Mouse (Mus musculus): ENCODE results near the gene Kif14. TPM values are rescaled to one million over a fixed set of nuclear protein-coding genes. Genes with fewer than 3 reads are reported as not detected.
A peak's percentile ranks its signal among the peaks of the same experiment; 100 is the strongest.

The Kif14 gene
- 5.8 and 20.1 TPM in 2 replicates for total RNA-seq (2015; ENCODE audit: low replicate concordance)
- 18.7 and 26.9 TPM in 2 replicates for total RNA-seq (2017; ENCODE audit: low replicate concordance)

GRCm38 (mm10) chr1:136466143-136466811 is at the start of gene Kif14:
Gene Kif14 (plus strand): TSS chr1:136466343.
- ATAC-seq (replicated peaks; ENCODE audit: low FRiP score, poor library complexity, severe bottlenecking): peak; percentile 98

GRCm38 (mm10) chr1:136418393-136418792 is 47.8 kb upstream of the Kif14 start:
- no peak for ATAC-seq (replicated peaks; ENCODE audit: low FRiP score, poor library complexity, severe bottlenecking)

GRCm38 (mm10) chr1:136427166-136427969 is 38.8 kb upstream of the Kif14 start:
- peak; percentile 92 for ATAC-seq (replicated peaks; ENCODE audit: low FRiP score, poor library complexity, severe bottlenecking)

GRCm38 (mm10) chr1:136428981-136429380 is 37.2 kb upstream of the Kif14 start:
- ATAC-seq (replicated peaks; ENCODE audit: low FRiP score, poor library complexity, severe bottlenecking): no peak

- ATAC-seq (replicated peaks; ENCODE audit: low FRiP score, poor library complexity, severe bottlenecking): no peak
Measured at GRCm38 (mm10) chr1:136430126-136430818, 35.9 kb upstream of the Kif14 start.

- ATAC-seq (replicated peaks; ENCODE audit: low FRiP score, poor library complexity, severe bottlenecking): no peak
Measured at GRCm38 (mm10) chr1:136440741-136441140, 25.4 kb upstream of the Kif14 start.

- ATAC-seq (replicated peaks; ENCODE audit: low FRiP score, poor library complexity, severe bottlenecking): no peak
Measured at GRCm38 (mm10) chr1:136442809-136443208, 23.3 kb upstream of the Kif14 start.

- ATAC-seq (replicated peaks; ENCODE audit: low FRiP score, poor library complexity, severe bottlenecking): peak; percentile 92
Measured at GRCm38 (mm10) chr1:136444555-136445255, 21.4 kb upstream of the Kif14 start.

- ATAC-seq (replicated peaks; ENCODE audit: low FRiP score, poor library complexity, severe bottlenecking): no peak
Measured at GRCm38 (mm10) chr1:136446933-136447332, 19.2 kb upstream of the Kif14 start.

- ATAC-seq (replicated peaks; ENCODE audit: low FRiP score, poor library complexity, severe bottlenecking): no peak
Measured at GRCm38 (mm10) chr1:136447338-136447737, 18.8 kb upstream of the Kif14 start.

- ATAC-seq (replicated peaks; ENCODE audit: low FRiP score, poor library complexity, severe bottlenecking): no peak
Measured at GRCm38 (mm10) chr1:136449541-136449940, 16.6 kb upstream of the Kif14 start.

GRCm38 (mm10) chr1:136450206-136450605 is 15.9 kb upstream of the Kif14 start:
- no peak for ATAC-seq (replicated peaks; ENCODE audit: low FRiP score, poor library complexity, severe bottlenecking)

- no peak for ATAC-seq (replicated peaks; ENCODE audit: low FRiP score, poor library complexity, severe bottlenecking)
Measured at GRCm38 (mm10) chr1:136452421-136452820, 13.7 kb upstream of the Kif14 start.

GRCm38 (mm10) chr1:136455756-136456585 is 10.2 kb upstream of the Kif14 start:
- no peak for ATAC-seq (replicated peaks; ENCODE audit: low FRiP score, poor library complexity, severe bottlenecking)

GRCm38 (mm10) chr1:136456741-136457140 is 9.4 kb upstream of the Kif14 start:
- ATAC-seq (replicated peaks; ENCODE audit: low FRiP score, poor library complexity, severe bottlenecking): no peak

- no peak for ATAC-seq (replicated peaks; ENCODE audit: low FRiP score, poor library complexity, severe bottlenecking)
Measured at GRCm38 (mm10) chr1:136457403-136457802, 8.7 kb upstream of the Kif14 start.

- peak; percentile 76 for ATAC-seq (replicated peaks; ENCODE audit: low FRiP score, poor library complexity, severe bottlenecking)
Measured at GRCm38 (mm10) chr1:136458691-136459245, 7.4 kb upstream of the Kif14 start.

GRCm38 (mm10) chr1:136462443-136462842 is 3.7 kb upstream of the Kif14 start:
- ATAC-seq (replicated peaks; ENCODE audit: low FRiP score, poor library complexity, severe bottlenecking): no peak

- no peak for ATAC-seq (replicated peaks; ENCODE audit: low FRiP score, poor library complexity, severe bottlenecking)
Measured at GRCm38 (mm10) chr1:136465168-136465567, 975 bp upstream of the Kif14 start.
